Mouse (Mus musculus) forebrain, embryonic 11.5 days (tissue): ENCODE results near the gene Parva. TPM values are rescaled to one million over a fixed set of nuclear protein-coding genes. Genes with fewer than 3 reads are reported as not detected.

Experiments used
- ATAC-seq: fragments of 200-750 bp; cut with Nextera tagmentation; replicated peaks from 2 replicates; pipeline ENCODE4 v1.8.0; 2017; ENCODE audit warnings: moderate TSS enrichment; ENCODE audit not compliant: low FRiP score
- DNase-seq: peaks from one replicate; pipeline ENCODE4 v3.0.0-alpha.2; 2017; ENCODE audit warnings: low spot score
- H3K27ac ChIP-seq: fragments of 300-500 bp; sonication (generic); 2 replicates; pipeline ENCODE4 v1.5.1; 2014; ENCODE audit warnings: low read depth, low read length
- H3K27me3 ChIP-seq: fragments of 300-500 bp; sonication (generic); 2 replicates; pipeline ENCODE4 v1.6.1; 2014; ENCODE audit warnings: mild to moderate bottlenecking, low read length, mixed read lengths; ENCODE audit not compliant: control insufficient read depth, insufficient read depth
- H3K36me3 ChIP-seq: fragments of 300-500 bp; sonication (generic); 2 replicates; pipeline ENCODE4 v1.6.1; 2014; ENCODE audit warnings: mild to moderate bottlenecking, low read length, moderate library complexity, mixed read lengths; ENCODE audit not compliant: control insufficient read depth, insufficient read depth
- H3K4me1 ChIP-seq: fragments of 300-500 bp; sonication (generic); replicated peaks from 2 replicates; pipeline ENCODE4 v1.6.1; 2014; ENCODE audit warnings: low read length, mixed read lengths; ENCODE audit not compliant: control insufficient read depth, insufficient read depth
- H3K4me2 ChIP-seq: fragments of 300-500 bp; sonication (generic); 2 replicates; pipeline ENCODE4 v1.6.1; 2014; ENCODE audit warnings: low read depth, mild to moderate bottlenecking, low read length, moderate library complexity, mixed read lengths; ENCODE audit not compliant: severe bottlenecking
- H3K4me3 ChIP-seq: fragments of 300-500 bp; sonication (generic); 2 replicates; pipeline ENCODE4 v1.5.1; 2014; ENCODE audit warnings: low read depth, low read length
- H3K9ac ChIP-seq: fragments of 300-500 bp; sonication (generic); 2 replicates; pipeline ENCODE4 v1.6.1; 2014; ENCODE audit warnings: low read length
- H3K9me3 ChIP-seq: fragments of 300-500 bp; sonication (generic); 2 replicates; pipeline ENCODE4 v1.6.1; 2016; ENCODE audit warnings: low read length, mixed read lengths; ENCODE audit not compliant: control insufficient read depth
- WGBS: fragments of 180-500 bp; shearing (Covaris S2); extraction: QIAGEN DNeasy Blood & Tissue Kit; methylation state at CpG from one replicate; pipeline ENCODE4 v1.1.7; 2014; 5-methylcytosine and 5-hydroxymethylcytosine counted together
- polyA plus RNA-seq: library from polyadenylated mRNA; unstranded; fragments of >200 nt; fragmentation: Nextera tagmentation; extraction: Ambion mirVana; gene quantifications from 2 replicates; pipeline ENCODE4 v1.2.1, GENCODE M21; 2014

Gene Parva
- polyA plus RNA-seq, 1 experiment from 2014 or later: 64.5 TPM

- Histone ChIP-seq H3K4me3 (no peak overlapping the region), H3K36me3 (no peaks in the 10 kb centered on the region), H3K4me2 (no peak overlapping the region), H3K27ac (no peak overlapping the region), H3K9me3 (no peaks in the 10 kb centered on the region), H3K9ac (no peak overlapping the region), H3K27me3 (no peaks in the 10 kb centered on the region), H3K4me1 (peaks cover 21% of the 10 kb centered on the region)
- no peak for DNase-seq
- 71% methylated on average over 7 of the region's 7 CpGs for WGBS
- no peak for ATAC-seq
These were observed 44.0 kb downstream of the Parva start for GRCm38 (mm10) chr7:112471316-112471715.

- peak; percentile 36 for DNase-seq
- Histone ChIP-seq H3K27ac (no peak overlapping the region), H3K4me3 (no peak overlapping the region), H3K4me2 (no peak overlapping the region), H3K9ac (no peak overlapping the region), H3K27me3 (no peaks in the 10 kb centered on the region), H3K9me3 (no peaks in the 10 kb centered on the region), H3K4me1 (peaks cover 19% of the 10 kb centered on the region), H3K36me3 (no peaks in the 10 kb centered on the region)
- 84% methylated on average over 10 of the region's 10 CpGs for WGBS
- ATAC-seq: no peak
These were observed 44.9 kb downstream of the Parva start for GRCm38 (mm10) chr7:112472024-112472707.

- Histone ChIP-seq H3K27ac (no peak overlapping the region), H3K9me3 (no peaks in the 10 kb centered on the region), H3K4me1 (peaks cover 12% of the 10 kb centered on the region; the same call in 1 of the 2 replicates), H3K4me2 (no peak overlapping the region), H3K27me3 (no peaks in the 10 kb centered on the region), H3K4me3 (no peak overlapping the region), H3K9ac (no peak overlapping the region), H3K36me3 (no peaks in the 10 kb centered on the region)
- ATAC-seq: no peak
- WGBS: 59% methylated on average over 9 of the region's 9 CpGs
- no peak for DNase-seq
These were observed 45.5 kb downstream of the Parva start for GRCm38 (mm10) chr7:112472708-112473281.

- Histone ChIP-seq H3K4me1 (peaks cover 9% of the 10 kb centered on the region; the same call in 1 of the 2 replicates), H3K4me3 (no peak overlapping the region), H3K9me3 (no peaks in the 10 kb centered on the region), H3K27ac (no peak overlapping the region), H3K9ac (peak overlapping the region; percentile 24; the same call in 1 of the 2 replicates), H3K27me3 (no peaks in the 10 kb centered on the region), H3K4me2 (peak overlapping the region; percentile 18; the same call in 1 of the 2 replicates), H3K36me3 (no peaks in the 10 kb centered on the region)
- 24% methylated on average over 14 of the region's 14 CpGs for WGBS
- ATAC-seq: no peak
- no peak for DNase-seq
These were observed 46.5 kb downstream of the Parva start for GRCm38 (mm10) chr7:112473649-112474435.

GRCm38 (mm10) chr7:112479116-112479515, 51.8 kb downstream of the Parva start:
- DNase-seq (no peak), ATAC-seq (no peak)
- no peak overlapping the region for H3K27ac ChIP-seq
- 72% methylated on average over 6 of the region's 6 CpGs for WGBS
- H3K27me3 ChIP-seq: no peaks in the 10 kb centered on the region
- no peak overlapping the region for H3K9ac ChIP-seq
- H3K36me3 ChIP-seq: no peaks in the 10 kb centered on the region
- no peak overlapping the region for H3K4me2 ChIP-seq
- H3K9me3 ChIP-seq: no peaks in the 10 kb centered on the region
- peaks cover 15% of the 10 kb centered on the region for H3K4me1 ChIP-seq
- H3K4me3 ChIP-seq: no peak overlapping the region

GRCm38 (mm10) chr7:112481031-112481430, 53.7 kb downstream of the Parva start:
- H3K27me3 ChIP-seq: no peaks in the 10 kb centered on the region
- no peak overlapping the region for H3K27ac ChIP-seq
- no peak overlapping the region for H3K4me2 ChIP-seq
- no peaks in the 10 kb centered on the region for H3K9me3 ChIP-seq
- no peak overlapping the region for H3K9ac ChIP-seq
- ATAC-seq (no peak), DNase-seq (no peak)
- H3K36me3 ChIP-seq: no peaks in the 10 kb centered on the region
- 94% methylated on average over 1 of the region's 1 CpGs for WGBS
- no peak overlapping the region for H3K4me3 ChIP-seq
- H3K4me1 ChIP-seq: peaks cover 14% of the 10 kb centered on the region

GRCm38 (mm10) chr7:112482572-112482971, 55.3 kb downstream of the Parva start:
- Histone ChIP-seq H3K4me3 (no peak overlapping the region), H3K9me3 (no peaks in the 10 kb centered on the region), H3K27ac (peak overlapping the region; percentile 50; the same call in 1 of the 2 replicates), H3K27me3 (no peaks in the 10 kb centered on the region), H3K4me2 (no peak overlapping the region), H3K4me1 (peaks cover 14% of the 10 kb centered on the region), H3K9ac (no peak overlapping the region), H3K36me3 (no peaks in the 10 kb centered on the region)
- 89% methylated on average over 7 of the region's 7 CpGs for WGBS
- ATAC-seq (no peak), DNase-seq (no peak)

- Histone ChIP-seq H3K9me3 (no peaks in the 10 kb centered on the region), H3K9ac (no peak overlapping the region; the same call in 1 of the 2 replicates), H3K4me3 (no peak overlapping the region), H3K36me3 (no peaks in the 10 kb centered on the region), H3K27me3 (no peaks in the 10 kb centered on the region), H3K4me1 (peaks cover 14% of the 10 kb centered on the region), H3K4me2 (peak overlapping the region; percentile 8; the same call in 1 of the 2 replicates), H3K27ac (peak overlapping the region; percentile 50; the same call in 1 of the 2 replicates)
- DNase-seq (no peak), ATAC-seq (0 out of 2 replicates have a peak, but pooled peaks have one; percentile 60)
- WGBS: 7% methylated on average over 2 of the region's 2 CpGs
These were observed 56.1 kb downstream of the Parva start for GRCm38 (mm10) chr7:112483382-112483781.
